Mouse (Mus musculus): Measurements from ENCODE around the gene Itpr2. TPM values are rescaled to one million over a fixed set of nuclear protein-coding genes. Genes with fewer than 3 reads are reported as not detected.

Itpr2 gene
- total RNA-seq, 2 experiments from 2014 or later = 39.6 to 41.7 TPM

- no peak for DNase-seq (ENCODE audit: low spot score in 2 of 2)
Measured at GRCm38 (mm10) chr6:146229519-146229918, 272.5 kb downstream of the Itpr2 start.

- no peak for DNase-seq (ENCODE audit: low spot score in 2 of 2)
Measured at GRCm38 (mm10) chr6:146228048-146228447, 274.0 kb downstream of the Itpr2 start.

- no peak for DNase-seq (ENCODE audit: low spot score in 2 of 2)
Measured at GRCm38 (mm10) chr6:146222403-146223063, 279.5 kb downstream of the Itpr2 start.

- no peak for DNase-seq (ENCODE audit: low spot score in 2 of 2)
Measured at GRCm38 (mm10) chr6:146221371-146222336, 280.4 kb downstream of the Itpr2 start.

- no peak for DNase-seq (ENCODE audit: low spot score in 2 of 2)
Measured at GRCm38 (mm10) chr6:146220071-146220470, 282.0 kb downstream of the Itpr2 start.

GRCm38 (mm10) chr6:146219534-146219933 lies 282.5 kb downstream of the Itpr2 start:
- no peak for DNase-seq (ENCODE audit: low spot score in 2 of 2)

GRCm38 (mm10) chr6:146215302-146215701 lies 286.7 kb downstream of the Itpr2 start:
- DNase-seq (ENCODE audit: low spot score in 2 of 2) = no peak

GRCm38 (mm10) chr6:146212339-146212738 lies 289.7 kb downstream of the Itpr2 start:
- no peak for DNase-seq (ENCODE audit: low spot score in 2 of 2)

GRCm38 (mm10) chr6:146211233-146211632 lies 290.8 kb downstream of the Itpr2 start:
- DNase-seq (ENCODE audit: low spot score in 2 of 2) = no peak

- DNase-seq (ENCODE audit: low spot score in 2 of 2) = no peak
Measured at GRCm38 (mm10) chr6:146208983-146209382, 293.0 kb downstream of the Itpr2 start.

- no peak for DNase-seq (ENCODE audit: low spot score in 2 of 2)
Measured at GRCm38 (mm10) chr6:146207204-146207959, 294.6 kb downstream of the Itpr2 start.

- no peak for DNase-seq (ENCODE audit: low spot score in 2 of 2)
Measured at GRCm38 (mm10) chr6:146205136-146205535, 296.9 kb downstream of the Itpr2 start.

GRCm38 (mm10) chr6:146204470-146204869 lies 297.6 kb downstream of the Itpr2 start:
- no peak for DNase-seq (ENCODE audit: low spot score in 2 of 2)

- DNase-seq (ENCODE audit: low spot score in 2 of 2) = no peak
Measured at GRCm38 (mm10) chr6:146197868-146198379, 304.1 kb downstream of the Itpr2 start.

- no peak for DNase-seq (ENCODE audit: low spot score in 2 of 2)
Measured at GRCm38 (mm10) chr6:146196701-146197100, 305.3 kb downstream of the Itpr2 start.

- peak in 1 of 2 experiments; percentile 29 for DNase-seq (ENCODE audit: low spot score in 2 of 2)
Measured at GRCm38 (mm10) chr6:146195854-146196457, 306.1 kb downstream of the Itpr2 start.

GRCm38 (mm10) chr6:146191931-146192330 lies 310.1 kb downstream of the Itpr2 start:
- no peak for DNase-seq (ENCODE audit: low spot score in 2 of 2)

- no peak for DNase-seq (ENCODE audit: low spot score in 2 of 2)
Measured at GRCm38 (mm10) chr6:146190006-146190405, 312.0 kb downstream of the Itpr2 start.

GRCm38 (mm10) chr6:146185532-146185931 lies 316.5 kb downstream of the Itpr2 start:
- no peak for DNase-seq (ENCODE audit: low spot score in 2 of 2)

GRCm38 (mm10) chr6:146184771-146185170 lies 317.3 kb downstream of the Itpr2 start:
- DNase-seq (ENCODE audit: low spot score in 2 of 2) = no peak
